Mouse (Mus musculus): ENCODE measurements at regions not wholly inside any gene's neighbourhood (a gene's known extent, or its start where the extent isn't known, plus 50 kb on each side); places are given as distances from the start of the nearest gene placed in this dataset.

- Histone ChIP-seq H3K36me3 (ENCODE audit: control insufficient read depth, insufficient read depth, low read length) (no peaks in the 10 kb centered on the region), H3K27ac (ENCODE audit: low read length) (no peak overlapping the region), H3K4me3 (ENCODE audit: low read depth, low read length) (no peak overlapping the region), H3K4me1 (ENCODE audit: control insufficient read depth, insufficient read depth, low read length) (no peaks in the 10 kb centered on the region), H3K9ac (ENCODE audit: low read depth, low read length) (no peak overlapping the region), H3K4me2 (ENCODE audit: low read length) (no peak overlapping the region), H3K27me3 (ENCODE audit: control insufficient read depth, insufficient read depth, low read depth, low read length) (no peaks in the 10 kb centered on the region), H3K9me3 (replicated peaks; ENCODE audit: control insufficient read depth, low read length, poor library complexity, severe bottlenecking) (no peaks in the 10 kb centered on the region)
- 80% methylated on average over 4 of the region's 4 CpGs for WGBS
- ATAC-seq: no peak
Measured at GRCm38 (mm10) chr7:113154066-113154465, 53.2 kb upstream of the Arntl start.

GRCm38 (mm10) chr7:113156366-113156765 lies 50.9 kb upstream of the Arntl start:
- WGBS: 65% methylated on average over 5 of the region's 5 CpGs
- H3K36me3 ChIP-seq (ENCODE audit: control insufficient read depth, insufficient read depth, low read length): no peaks in the 10 kb centered on the region
- no peak overlapping the region for H3K27ac ChIP-seq (ENCODE audit: low read length)
- H3K9ac ChIP-seq (ENCODE audit: low read depth, low read length): no peak overlapping the region
- H3K27me3 ChIP-seq (ENCODE audit: control insufficient read depth, insufficient read depth, low read depth, low read length): no peaks in the 10 kb centered on the region
- no peak overlapping the region for H3K4me2 ChIP-seq (ENCODE audit: low read length)
- H3K9me3 ChIP-seq (replicated peaks; ENCODE audit: control insufficient read depth, low read length, poor library complexity, severe bottlenecking): no peaks in the 10 kb centered on the region
- H3K4me1 ChIP-seq (ENCODE audit: control insufficient read depth, insufficient read depth, low read length): no peaks in the 10 kb centered on the region
- no peak overlapping the region for H3K4me3 ChIP-seq (ENCODE audit: low read depth, low read length)
- ATAC-seq: no peak

- Histone ChIP-seq H3K27ac (ENCODE audit: low read length) (no peak overlapping the region), H3K4me2 (ENCODE audit: low read length) (no peak overlapping the region)
Measured at GRCm38 (mm10) chr7:113156861-113157747, 50.2 kb upstream of the Arntl start.

More at GRCm38 (mm10) chr7:113156861-113157747, 50.2 kb upstream of the Arntl start:
- no peaks in the 10 kb centered on the region for H3K27me3 ChIP-seq (ENCODE audit: control insufficient read depth, insufficient read depth, low read depth, low read length)
- H3K4me1 ChIP-seq (ENCODE audit: control insufficient read depth, insufficient read depth, low read length): no peaks in the 10 kb centered on the region
- H3K4me3 ChIP-seq (ENCODE audit: low read depth, low read length): no peak overlapping the region
- no peak for ATAC-seq
- no peak overlapping the region for H3K9ac ChIP-seq (ENCODE audit: low read depth, low read length)
- H3K36me3 ChIP-seq (ENCODE audit: control insufficient read depth, insufficient read depth, low read length): no peaks in the 10 kb centered on the region
- no peaks in the 10 kb centered on the region for H3K9me3 ChIP-seq (replicated peaks; ENCODE audit: control insufficient read depth, low read length, poor library complexity, severe bottlenecking)
- WGBS: 63% methylated on average over 12 of the region's 12 CpGs

Measured in midbrain, embryonic 16.5 days (tissue).